In genomic region chr1:59194979-59195378, GRCm38 (mm10) we compare ENCODE assay signal across 24 mouse cellular contexts. TPM values are rescaled to one million over a fixed set of nuclear protein-coding genes. Genes with fewer than 3 reads are reported as not detected.
"Had no signal": no experiment of that assay in that cellular context is flagged by ENCODE, and none has a peak within 500 bp of the region (broad histone marks: within the 10 kb centered on the region; RNA-seq: fewer than 3 reads in every experiment).

No protein-coding gene starts in this region.

- H3K36me3 ChIP-seq: intestine, embryonic 15.5 days had no signal

- ATAC-seq: hindbrain, embryonic 16.5 days; inflammation-experienced regulatory T-cells, adult 6 months; intestine, embryonic 15.5 days; intestine, postnatal 0 days had no signal

- H3K27me3 ChIP-seq: heart, embryonic 13.5 days; heart, embryonic 15.5 days; hindbrain, embryonic 12.5 days; intestine, embryonic 15.5 days; limb, embryonic 12.5 days had no signal

- H3K4me1 ChIP-seq: heart, embryonic 15.5 days; hindbrain, embryonic 10.5 days; hindbrain, embryonic 12.5 days; intestine, embryonic 15.5 days had no signal

- H3K27ac ChIP-seq: heart, adult 2 months; heart, embryonic 13.5 days; heart, embryonic 15.5 days; hindbrain, embryonic 10.5 days; hindbrain, embryonic 12.5 days; hindbrain, embryonic 14.5 days; intestine, embryonic 15.5 days; layer of hippocampus, adult 2 months; left cerebral cortex, adult 2 months; limb, embryonic 10.5 days; limb, embryonic 12.5 days had no signal

- DNase-seq: gastrocnemius, postnatal 14 days; gastrocnemius, postnatal 36 days; heart, adult 2 months; heart, postnatal 4 days; kidney, adult 18-20 months; kidney, adult 8-10 months; kidney, postnatal 10 days; kidney, postnatal 25 days; kidney, postnatal 4 days; liver had no signal

- H3K4me3 ChIP-seq: heart, adult 2 months; heart, embryonic 13.5 days; heart, embryonic 15.5 days; hindbrain, embryonic 10.5 days; hindbrain, embryonic 12.5 days; intestine, embryonic 15.5 days; layer of hippocampus, adult 2 months; left cerebral cortex, adult 2 months; limb, embryonic 10.5 days; limb, embryonic 12.5 days had no signal

RNA-seq across cellular contexts. Expression of gene Mpp4, which starts 31.8 kb away (rescaled TPM):
- total RNA-seq: gastrocnemius, postnatal 14 days; heart, adult 2 months had no signal
- polyA plus RNA-seq: heart, postnatal 0 days had no signal
